Mouse (Mus musculus) thymus, adult 2 months (tissue): ENCODE data around the gene Krtap8-1. TPM values are rescaled to one million over a fixed set of nuclear protein-coding genes. Genes with fewer than 3 reads are reported as not detected.

ENCODE experiments used
- DNase-seq: peaks from one replicate; pipeline ENCODE4 v3.0.0; 2021
- H3K27ac ChIP-seq: fragments of 200-500 bp; 2 replicates; pipeline ENCODE4 v1.5.1; 2012; ENCODE audit warnings: low read length, control low read depth; ENCODE audit not compliant: control insufficient read depth, insufficient read depth
- H3K27me3 ChIP-seq: fragments of 200-500 bp; 2 replicates; pipeline ENCODE4 v1.6.1; 2012; ENCODE audit warnings: mild to moderate bottlenecking, low read length, moderate library complexity, mixed read lengths; ENCODE audit not compliant: control insufficient read depth, insufficient read depth
- H3K36me3 ChIP-seq: fragments of 200-500 bp; 2 replicates; pipeline ENCODE4 v1.6.1; 2012; ENCODE audit warnings: mild to moderate bottlenecking, low read length, moderate library complexity; ENCODE audit not compliant: control insufficient read depth, insufficient read depth
- H3K4me1 ChIP-seq: fragments of 200-500 bp; replicated peaks from 2 replicates; pipeline ENCODE4 v1.6.1; 2012; ENCODE audit warnings: low read length; ENCODE audit not compliant: control insufficient read depth, insufficient read depth
- H3K4me3 ChIP-seq: fragments of 200-500 bp; 2 replicates; pipeline ENCODE4 v1.5.1; 2012; ENCODE audit warnings: mild to moderate bottlenecking, low read length, control low read depth, moderate library complexity; ENCODE audit not compliant: control insufficient read depth, insufficient read depth
- CTCF ChIP-seq: fragments of 200-500 bp; IDR thresholded peaks from 2 replicates; pipeline ENCODE4 v1.5.1; 2012; ENCODE audit warnings: mild to moderate bottlenecking, control low read depth, low read length, moderate library complexity, borderline replicate concordance; ENCODE audit not compliant: control insufficient read depth, poor library complexity, insufficient read depth; ENCODE audit errors: extremely low read depth
- POLR2A ChIP-seq: fragments of 200-500 bp; IDR thresholded peaks from 2 replicates; pipeline ENCODE4 v1.6.1; 2012; ENCODE audit warnings: mild to moderate bottlenecking, low read length, control low read depth, moderate library complexity; ENCODE audit not compliant: control insufficient read depth, poor library complexity, insufficient read depth; ENCODE audit errors: extremely low read depth
- WGBS: fragments of 180-500 bp; shearing (Covaris S2); methylation state at CpG from one replicate; pipeline ENCODE4 v1.1.7; 2018; 5-methylcytosine and 5-hydroxymethylcytosine counted together
- polyA plus RNA-seq: library from polyadenylated mRNA; depleted of rRNA; stranded (reverse); fragments of >200 nt; gene quantifications from 2 replicates; pipeline ENCODE4 v1.2.3, GENCODE M21; 2012; rRNA removed

The Krtap8-1 gene
- polyA plus RNA-seq, result not detected in 2 replicates

- H3K36me3 ChIP-seq, result no peaks in the 10 kb centered on the region
- H3K4me3 ChIP-seq, result no peak within 1 kb of the TSS
- TF ChIP-seq CTCF, result no peak
- no peak for TF ChIP-seq POLR2A
- H3K27me3 ChIP-seq, result no peaks in the 10 kb centered on the region
- no peak for DNase-seq
- WGBS, result 90% methylated on average over 7 of the region's 7 CpGs
- H3K27ac ChIP-seq, result no peak within 1 kb of the TSS
- no peaks in the 10 kb centered on the region for H3K4me1 ChIP-seq
Observed at GRCm38 (mm10) chr16:89487852-89488251, at the start of gene Krtap8-1. TSS of gene Krtap8-1 (minus strand) at chr16:89487952.

DNA sequence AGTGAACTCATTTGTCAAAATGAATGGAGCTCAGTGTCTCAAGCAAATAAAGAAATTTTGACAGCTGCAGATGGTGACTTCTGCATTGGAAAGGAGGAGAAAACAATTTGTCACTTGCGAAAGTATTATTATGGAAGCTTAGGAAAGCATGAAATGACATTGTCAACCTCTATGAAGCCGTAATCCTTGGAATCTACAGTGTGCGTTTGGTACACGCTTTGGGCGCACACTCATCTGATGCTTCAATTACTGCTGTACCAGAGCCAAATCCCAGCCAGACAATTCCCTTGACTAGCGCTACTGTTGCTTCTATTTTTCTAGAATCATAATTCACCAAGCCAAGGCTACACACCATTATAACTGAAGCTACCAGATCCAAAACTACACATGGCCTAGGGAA lies 49.6 kb upstream of the Krtap8-1 start:
- Histone ChIP-seq H3K27me3 (no peaks in the 10 kb centered on the region), H3K4me1 (no peaks in the 10 kb centered on the region), H3K36me3 (no peaks in the 10 kb centered on the region), H3K4me3 (no peak overlapping the region), H3K27ac (no peak overlapping the region)
- 98% methylated on average over 6 of the region's 6 CpGs for WGBS
- DNase-seq, result no peak
- no peak for TF ChIP-seq CTCF
- TF ChIP-seq POLR2A, result no peak

DNA sequence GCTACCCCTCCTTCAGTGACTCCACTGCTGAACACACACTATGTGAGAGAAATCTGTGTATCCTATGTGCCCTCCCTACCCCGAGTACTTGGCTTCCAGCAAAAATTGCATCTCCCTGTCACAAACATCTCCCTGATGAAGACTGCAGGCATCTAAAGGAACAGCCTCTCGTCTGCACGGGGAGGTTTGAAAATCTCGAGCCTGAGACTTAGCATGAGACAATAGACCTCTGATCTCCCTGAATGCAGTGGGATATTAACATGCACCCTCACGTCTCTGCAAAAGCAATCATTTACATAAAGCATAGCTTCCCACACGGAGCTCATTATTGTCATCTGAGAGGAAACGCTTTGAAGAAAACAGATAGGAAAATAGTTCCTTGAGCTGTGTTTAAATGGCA lies 42.8 kb upstream of the Krtap8-1 start:
- 75% methylated on average over 7 of the region's 7 CpGs for WGBS

GRCm38 (mm10) chr16:89529846-89530245 lies 42.1 kb upstream of the Krtap8-1 start:
- no peak for DNase-seq
- Histone ChIP-seq H3K36me3 (no peaks in the 10 kb centered on the region), H3K27me3 (no peaks in the 10 kb centered on the region), H3K4me1 (no peaks in the 10 kb centered on the region), H3K4me3 (no peak overlapping the region), H3K27ac (no peak overlapping the region)
- WGBS, result 85% methylated on average over 7 of the region's 7 CpGs
- TF ChIP-seq POLR2A, result no peak
- TF ChIP-seq CTCF, result no peak

More for the DNA sequence above, 42.8 kb upstream of the Krtap8-1 start:
- H3K27ac ChIP-seq, result no peak overlapping the region
- H3K4me1 ChIP-seq, result no peaks in the 10 kb centered on the region
- TF ChIP-seq POLR2A, result no peak
- TF ChIP-seq CTCF, result no peak
- DNase-seq, result no peak
- no peaks in the 10 kb centered on the region for H3K36me3 ChIP-seq
- H3K27me3 ChIP-seq, result no peaks in the 10 kb centered on the region
- no peak overlapping the region for H3K4me3 ChIP-seq

GRCm38 (mm10) chr16:89528380-89528779 lies 40.6 kb upstream of the Krtap8-1 start:
- TF ChIP-seq POLR2A (no peak), CTCF (no peak)
- H3K36me3 ChIP-seq, result no peaks in the 10 kb centered on the region
- no peak overlapping the region for H3K4me3 ChIP-seq
- WGBS, result 91% methylated on average over 3 of the region's 3 CpGs
- DNase-seq, result no peak
- no peaks in the 10 kb centered on the region for H3K27me3 ChIP-seq
- no peak overlapping the region for H3K27ac ChIP-seq
- H3K4me1 ChIP-seq, result no peaks in the 10 kb centered on the region

DNA sequence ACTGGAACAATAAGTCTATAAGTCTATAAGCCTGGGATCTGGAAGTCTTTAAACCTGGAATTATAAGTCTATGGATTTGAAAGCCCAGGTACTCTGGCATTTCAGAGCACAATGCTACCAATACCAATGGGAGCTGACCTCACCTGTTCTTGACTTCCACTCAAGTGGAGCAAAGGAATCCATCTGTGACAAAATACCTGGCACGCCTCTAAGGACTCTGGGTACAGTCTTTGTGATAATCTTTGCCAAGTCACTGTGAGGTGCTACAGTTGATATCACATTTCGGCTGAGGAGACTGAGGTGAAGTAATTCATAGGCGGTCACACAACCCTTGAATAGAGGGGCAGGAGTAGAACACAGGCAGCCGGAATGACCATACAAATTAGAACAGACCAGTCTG lies 33.2 kb upstream of the Krtap8-1 start:
- no peak for DNase-seq
- no peaks in the 10 kb centered on the region for H3K4me1 ChIP-seq
- 92% methylated on average over 4 of the region's 4 CpGs for WGBS
- H3K27ac ChIP-seq, result no peak overlapping the region
- no peaks in the 10 kb centered on the region for H3K27me3 ChIP-seq
- H3K36me3 ChIP-seq, result no peaks in the 10 kb centered on the region
- no peak overlapping the region for H3K4me3 ChIP-seq
- TF ChIP-seq POLR2A, result no peak
- TF ChIP-seq CTCF, result no peak

GRCm38 (mm10) chr16:89520555-89520954 lies 32.8 kb upstream of the Krtap8-1 start:
- TF ChIP-seq POLR2A, result no peak
- TF ChIP-seq CTCF, result no peak

More at GRCm38 (mm10) chr16:89520555-89520954, 32.8 kb upstream of the Krtap8-1 start:
- Histone ChIP-seq H3K27ac (no peak overlapping the region), H3K27me3 (no peaks in the 10 kb centered on the region), H3K36me3 (no peaks in the 10 kb centered on the region), H3K4me3 (no peak overlapping the region), H3K4me1 (no peaks in the 10 kb centered on the region)
- DNase-seq, result no peak
- 96% methylated on average over 2 of the region's 2 CpGs for WGBS
